Mouse (Mus musculus): ENCODE data around the gene Utrn. TPM values are rescaled to one million over a fixed set of nuclear protein-coding genes. Genes with fewer than 3 reads are reported as not detected.

Utrn gene
- polyA plus RNA-seq, 1 experiment = 35.6 TPM

GRCm38 (mm10) chr10:12850781-12851471 lies 18.2 kb downstream of the Utrn start:
- peaks cover 2% of the 10 kb centered on the region for H3K4me1 ChIP-seq (ENCODE audit: control insufficient read depth, insufficient read depth, low read length)
- H3K4me3 ChIP-seq (ENCODE audit: insufficient read depth, low read length) = no peak overlapping the region
- no peak overlapping the region for H3K27ac ChIP-seq (ENCODE audit: insufficient read depth, low read length)
- no peak for TF ChIP-seq CTCF (IDR thresholded peaks at IDR 0.05; ENCODE audit: extremely low read depth, insufficient read depth, low read length)
- no peak for TF ChIP-seq POLR2A (IDR thresholded peaks at IDR 0.05; ENCODE audit: extremely low read depth, insufficient read depth, low read length)

DNA sequence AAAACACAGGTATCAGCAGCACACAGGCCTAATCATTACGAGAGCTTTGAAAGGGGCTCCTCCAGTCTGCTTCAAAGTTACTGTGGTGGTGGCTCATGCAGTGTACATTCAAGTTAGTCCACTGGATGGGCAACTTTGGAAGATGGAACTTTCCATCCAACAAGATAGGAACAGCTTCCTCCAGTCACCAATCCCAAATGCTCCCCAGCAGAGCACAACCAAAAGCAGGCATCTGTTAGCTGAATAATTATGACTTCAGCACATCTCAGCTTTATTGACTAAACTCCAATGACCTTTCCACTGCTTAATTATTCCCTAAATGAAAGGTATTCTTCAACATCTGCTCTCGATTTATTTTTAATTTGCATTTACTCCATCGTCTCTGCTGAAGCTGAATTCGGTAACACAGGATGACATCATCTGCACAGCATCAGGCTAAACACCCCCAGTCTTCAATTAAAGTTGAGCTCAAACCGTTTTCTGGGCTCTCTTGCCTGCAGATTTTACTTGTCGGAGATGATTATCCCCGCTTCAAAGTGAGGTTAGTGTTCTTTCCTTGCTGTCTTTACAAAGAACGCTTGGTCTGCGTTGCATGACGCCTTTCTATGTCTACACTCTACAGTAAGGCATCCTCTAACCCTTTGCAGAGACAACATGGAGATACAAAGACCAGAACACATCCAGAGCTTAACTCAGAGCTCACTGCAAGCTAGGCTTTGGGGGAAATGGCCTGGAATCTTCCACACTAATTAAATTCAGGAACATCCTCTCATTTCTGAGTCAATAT lies 20.6 kb downstream of the Utrn start:
- Histone ChIP-seq H3K4me1 (ENCODE audit: control insufficient read depth, insufficient read depth, low read length) (peaks cover 2% of the 10 kb centered on the region), H3K27ac (ENCODE audit: insufficient read depth, low read length) (no peak overlapping the region), H3K4me3 (ENCODE audit: insufficient read depth, low read length) (no peak overlapping the region)
- TF ChIP-seq CTCF (IDR thresholded peaks at IDR 0.05; ENCODE audit: extremely low read depth, insufficient read depth, low read length) (no peak), POLR2A (IDR thresholded peaks at IDR 0.05; ENCODE audit: extremely low read depth, insufficient read depth, low read length) (no peak)

DNA sequence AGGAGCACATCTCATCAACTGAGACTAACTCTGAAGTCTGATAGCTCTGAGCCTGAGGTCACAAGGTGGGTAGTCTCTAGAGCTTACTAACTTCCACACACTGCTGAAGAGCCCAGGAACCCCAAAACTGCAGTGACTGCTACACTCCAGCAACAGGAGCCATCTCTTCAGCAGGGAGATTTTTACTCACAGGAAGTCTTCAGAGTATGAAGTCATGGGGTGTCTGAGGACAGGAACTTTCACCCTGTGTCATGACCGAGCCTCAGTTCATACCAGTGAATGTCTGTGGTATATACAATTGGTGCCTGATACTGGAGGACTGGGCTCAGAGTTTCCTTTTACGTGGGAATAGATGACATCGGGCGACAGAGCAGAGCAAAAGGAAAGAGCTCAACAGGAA lies 26.6 kb downstream of the Utrn start:
- Histone ChIP-seq H3K27ac (ENCODE audit: insufficient read depth, low read length) (no peak overlapping the region), H3K4me1 (ENCODE audit: control insufficient read depth, insufficient read depth, low read length) (no peaks in the 10 kb centered on the region), H3K4me3 (ENCODE audit: insufficient read depth, low read length) (no peak overlapping the region)
- no peak for TF ChIP-seq CTCF (IDR thresholded peaks at IDR 0.05; ENCODE audit: extremely low read depth, insufficient read depth, low read length)
- TF ChIP-seq POLR2A (IDR thresholded peaks at IDR 0.05; ENCODE audit: extremely low read depth, insufficient read depth, low read length) = no peak

- TF ChIP-seq POLR2A (IDR thresholded peaks at IDR 0.05; ENCODE audit: extremely low read depth, insufficient read depth, low read length) (no peak), CTCF (IDR thresholded peaks at IDR 0.05; ENCODE audit: extremely low read depth, insufficient read depth, low read length) (no peak)
- Histone ChIP-seq H3K27ac (ENCODE audit: insufficient read depth, low read length) (no peak overlapping the region), H3K4me1 (ENCODE audit: control insufficient read depth, insufficient read depth, low read length) (no peaks in the 10 kb centered on the region), H3K4me3 (ENCODE audit: insufficient read depth, low read length) (no peak overlapping the region)
Observed at GRCm38 (mm10) chr10:12841497-12841896, 27.7 kb downstream of the Utrn start.

DNA sequence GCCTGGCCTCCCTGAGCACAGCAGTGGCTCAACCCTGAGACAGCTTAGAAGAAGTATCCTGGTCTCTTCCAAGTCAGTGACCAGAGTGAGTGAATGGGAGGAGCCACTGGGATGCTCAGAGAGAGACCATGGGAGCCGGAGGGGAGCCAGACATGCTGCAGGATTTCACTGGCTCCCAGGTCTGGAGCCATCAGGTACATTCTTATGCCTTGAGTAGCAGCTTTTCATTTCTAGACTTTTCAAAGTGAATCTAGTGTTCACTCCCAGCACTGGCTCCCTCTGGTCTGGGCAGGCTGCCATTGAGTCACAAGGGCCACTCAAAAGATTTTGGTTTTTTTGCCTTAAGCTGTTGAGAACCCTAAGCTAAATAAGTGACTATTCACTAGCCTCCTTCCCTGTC lies 31.5 kb downstream of the Utrn start:
- Histone ChIP-seq H3K4me3 (ENCODE audit: insufficient read depth, low read length) (no peak overlapping the region), H3K27ac (ENCODE audit: insufficient read depth, low read length) (no peak overlapping the region), H3K4me1 (ENCODE audit: control insufficient read depth, insufficient read depth, low read length) (no peaks in the 10 kb centered on the region)
- no peak for TF ChIP-seq POLR2A (IDR thresholded peaks at IDR 0.05; ENCODE audit: extremely low read depth, insufficient read depth, low read length)
- TF ChIP-seq CTCF (IDR thresholded peaks at IDR 0.05; ENCODE audit: extremely low read depth, insufficient read depth, low read length) = no peak

- Histone ChIP-seq H3K27ac (ENCODE audit: insufficient read depth, low read length) (no peak overlapping the region), H3K4me1 (ENCODE audit: control insufficient read depth, insufficient read depth, low read length) (no peaks in the 10 kb centered on the region), H3K4me3 (ENCODE audit: insufficient read depth, low read length) (no peak overlapping the region)
- TF ChIP-seq POLR2A (IDR thresholded peaks at IDR 0.05; ENCODE audit: extremely low read depth, insufficient read depth, low read length) (no peak), CTCF (IDR thresholded peaks at IDR 0.05; ENCODE audit: extremely low read depth, insufficient read depth, low read length) (no peak)
Observed at GRCm38 (mm10) chr10:12836048-12836816, 32.9 kb downstream of the Utrn start.

GRCm38 (mm10) chr10:12834215-12834614 lies 35.0 kb downstream of the Utrn start:
- H3K27ac ChIP-seq (ENCODE audit: insufficient read depth, low read length) = no peak overlapping the region
- H3K4me3 ChIP-seq (ENCODE audit: insufficient read depth, low read length) = no peak overlapping the region
- TF ChIP-seq CTCF (IDR thresholded peaks at IDR 0.05; ENCODE audit: extremely low read depth, insufficient read depth, low read length) (no peak), POLR2A (IDR thresholded peaks at IDR 0.05; ENCODE audit: extremely low read depth, insufficient read depth, low read length) (no peak)
- H3K4me1 ChIP-seq (ENCODE audit: control insufficient read depth, insufficient read depth, low read length) = no peaks in the 10 kb centered on the region

DNA sequence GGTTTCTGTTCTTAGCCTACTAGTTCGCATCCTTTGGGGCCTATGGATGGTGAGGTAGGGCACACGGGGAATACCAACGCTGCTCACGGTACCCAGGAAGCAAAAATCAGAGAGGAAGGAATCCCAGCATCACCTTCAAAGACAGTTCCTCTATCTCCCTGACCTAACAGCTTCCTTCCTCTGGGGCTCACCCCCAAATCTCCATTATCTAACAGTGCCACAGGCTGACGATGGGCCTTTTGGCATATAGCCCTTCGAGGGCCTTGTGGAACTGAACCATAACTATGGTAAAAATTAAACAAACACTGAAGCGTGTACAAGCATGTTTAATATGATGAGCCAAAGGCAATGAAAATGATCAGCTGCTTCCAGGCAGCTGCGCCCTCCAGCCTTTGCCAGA lies 37.0 kb downstream of the Utrn start:
- no peak overlapping the region for H3K4me3 ChIP-seq (ENCODE audit: insufficient read depth, low read length)
- no peak for TF ChIP-seq CTCF (IDR thresholded peaks at IDR 0.05; ENCODE audit: extremely low read depth, insufficient read depth, low read length)
- no peak for TF ChIP-seq POLR2A (IDR thresholded peaks at IDR 0.05; ENCODE audit: extremely low read depth, insufficient read depth, low read length)
- no peaks in the 10 kb centered on the region for H3K4me1 ChIP-seq (ENCODE audit: control insufficient read depth, insufficient read depth, low read length)
- H3K27ac ChIP-seq (ENCODE audit: insufficient read depth, low read length) = no peak overlapping the region

GRCm38 (mm10) chr10:12827778-12828177 lies 41.4 kb downstream of the Utrn start:
- Histone ChIP-seq H3K4me1 (ENCODE audit: control insufficient read depth, insufficient read depth, low read length) (peaks cover 4% of the 10 kb centered on the region; the same call in 1 of the 2 replicates), H3K27ac (ENCODE audit: insufficient read depth, low read length) (no peak overlapping the region), H3K4me3 (ENCODE audit: insufficient read depth, low read length) (no peak overlapping the region)
- TF ChIP-seq CTCF (IDR thresholded peaks at IDR 0.05; ENCODE audit: extremely low read depth, insufficient read depth, low read length) (no peak), POLR2A (IDR thresholded peaks at IDR 0.05; ENCODE audit: extremely low read depth, insufficient read depth, low read length) (no peak)

All from cortical plate, adult 2 months (tissue).